Mouse (Mus musculus) large intestine, adult 2 months (tissue): ENCODE measurements at regions not wholly inside any gene's neighbourhood (a gene's known extent, or its start where the extent isn't known, plus 50 kb on each side); places are given as distances from the start of the nearest gene placed in this dataset.

Experiments used
- DNase-seq: peaks from one replicate; pipeline ENCODE4 v3.0.0-alpha.2; 2012; ENCODE audit warnings: low read depth, low spot score
- WGBS: fragments of 180-500 bp; shearing (Covaris S2); methylation state at CpG from one replicate; pipeline ENCODE4 v1.1.7; 2018; 5-methylcytosine and 5-hydroxymethylcytosine counted together

- DNase-seq = no peak
Observed at GRCm38 (mm10) chr10:24433737-24434367, 161.4 kb upstream of the Ccn2 start.

DNA sequence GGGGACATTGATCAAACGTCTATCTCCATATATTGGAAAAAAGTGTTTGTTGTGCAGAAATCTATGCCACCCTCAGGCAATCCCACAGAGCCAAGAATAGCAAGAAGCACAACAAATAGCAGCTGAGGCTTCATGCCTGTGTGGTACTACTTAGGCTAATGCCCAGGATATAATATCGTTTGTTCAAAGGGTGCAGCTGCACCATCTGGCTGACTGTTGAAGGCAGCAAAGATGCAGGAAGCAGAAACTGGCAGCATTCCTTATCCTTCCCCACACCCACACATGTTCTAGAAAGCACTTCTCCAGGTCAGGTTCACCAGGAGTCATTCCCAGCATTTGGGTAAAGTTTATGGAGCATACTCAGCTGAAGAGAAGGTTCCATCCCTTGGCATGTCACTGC is 158.1 kb upstream of the Ccn2 start:
- 51% methylated on average over 2 of the region's 2 CpGs for WGBS
- no peak for DNase-seq

GRCm38 (mm10) chr10:24444572-24444971 is 150.7 kb upstream of the Ccn2 start:
- WGBS = 64% methylated on average over 1 of the region's 1 CpGs
- no peak for DNase-seq

DNA sequence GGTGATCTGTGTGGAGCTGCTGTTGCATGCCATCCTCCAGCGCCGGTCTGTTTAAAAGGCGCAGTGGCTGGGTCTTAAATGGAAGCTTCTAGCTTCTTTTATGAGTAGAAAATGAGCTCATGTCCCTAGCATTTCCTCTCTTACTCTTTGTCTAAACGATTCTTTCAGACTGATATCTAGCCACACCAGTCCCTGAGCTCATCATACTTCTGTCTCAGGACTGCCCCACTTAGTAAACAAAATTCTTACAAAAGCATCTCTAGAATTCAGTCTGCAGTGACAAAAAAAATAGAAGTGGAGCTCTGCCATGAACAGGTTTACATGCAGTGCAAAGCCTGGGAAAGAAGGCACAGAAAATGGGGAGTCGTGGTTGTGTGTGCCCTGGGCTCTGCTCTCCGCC is 150.2 kb upstream of the Ccn2 start:
- 71% methylated on average over 6 of the region's 6 CpGs for WGBS
- no peak for DNase-seq

DNA sequence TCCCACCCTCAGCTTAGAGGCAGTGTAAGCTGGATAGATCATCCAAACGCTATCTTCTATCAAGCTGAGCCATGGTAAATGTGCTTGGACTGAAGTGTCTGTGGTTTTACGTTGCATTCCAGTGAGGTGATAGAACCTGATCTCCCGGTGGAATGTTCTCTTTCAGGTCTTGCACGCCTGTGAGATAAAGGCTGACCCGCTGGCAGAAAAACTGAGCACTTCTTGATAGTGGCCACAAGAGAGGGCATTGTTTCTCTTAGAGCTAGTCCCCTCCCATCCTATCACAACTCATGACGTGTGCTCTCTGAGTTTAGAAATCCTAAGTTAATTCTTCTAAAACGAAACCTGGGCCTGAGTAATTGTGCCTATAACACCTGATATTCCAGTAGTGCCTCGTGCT is 149.1 kb upstream of the Ccn2 start:
- DNase-seq = no peak
- WGBS = 42% methylated on average over 8 of the region's 8 CpGs

- no peak for DNase-seq
- 19% methylated on average over 6 of the region's 6 CpGs for WGBS
Observed at GRCm38 (mm10) chr10:24447135-24447534, 148.1 kb upstream of the Ccn2 start.

DNA sequence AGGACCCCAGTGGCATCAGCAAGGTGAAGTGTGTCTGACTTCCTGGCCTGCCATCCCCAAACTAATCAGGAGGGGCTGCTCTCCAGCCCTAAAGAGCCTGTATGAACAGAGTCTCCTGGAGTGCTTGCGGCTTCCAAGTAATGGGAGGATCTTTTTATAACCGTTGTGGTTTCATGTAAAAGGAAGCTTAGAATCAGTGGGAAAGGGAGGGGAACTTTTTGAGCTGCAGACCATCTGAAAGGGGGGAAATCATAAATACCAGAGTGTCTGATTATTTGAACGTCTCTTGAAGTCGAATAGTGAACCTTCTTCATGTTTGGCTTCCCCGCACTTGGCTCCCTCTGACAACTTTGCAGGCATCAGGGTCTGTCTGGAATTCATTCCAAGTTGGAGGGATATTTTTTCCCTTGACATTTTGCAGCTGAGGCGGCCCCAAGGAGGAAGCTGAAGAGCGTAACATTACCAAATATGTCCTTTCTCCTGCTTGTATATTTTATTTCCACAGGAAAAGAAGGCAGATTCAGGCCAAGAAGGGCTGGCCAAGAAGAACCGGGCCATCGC is 147.2 kb upstream of the Ccn2 start:
- WGBS = 49% methylated on average over 9 of the region's 9 CpGs
- no peak for DNase-seq

GRCm38 (mm10) chr10:24453507-24453906 is 141.7 kb upstream of the Ccn2 start:
- DNase-seq = no peak
- WGBS = 65% methylated on average over 4 of the region's 4 CpGs

GRCm38 (mm10) chr10:24458667-24459066 is 136.6 kb upstream of the Ccn2 start:
- DNase-seq = no peak
- WGBS = 47% methylated on average over 2 of the region's 2 CpGs

DNA sequence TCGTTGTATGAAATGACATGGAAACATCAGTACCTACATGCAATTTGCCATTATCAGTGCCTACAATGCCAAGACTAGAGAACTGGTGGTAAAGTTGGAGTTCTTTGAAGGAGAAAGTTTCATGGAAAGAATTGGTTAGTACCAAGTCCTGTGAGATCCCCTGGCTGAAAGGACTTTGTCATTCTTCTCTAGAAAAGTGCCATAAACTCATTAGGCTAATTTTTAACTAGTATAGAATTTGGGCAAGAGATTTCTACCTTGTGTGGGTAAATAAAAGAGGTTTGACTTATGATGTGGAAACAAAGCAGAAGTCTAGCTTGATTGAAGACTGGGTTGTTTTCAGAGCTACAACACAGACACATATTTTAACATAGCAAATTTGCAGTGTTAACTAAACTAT is 131.4 kb upstream of the Ccn2 start:
- WGBS = 54% methylated on average over 1 of the region's 1 CpGs

GRCm38 (mm10) chr10:24464377-24464776 is 130.9 kb upstream of the Ccn2 start:
- WGBS = 74% methylated on average over 3 of the region's 3 CpGs
- no peak for DNase-seq

More for the DNA sequence above, 131.4 kb upstream of the Ccn2 start:
- DNase-seq = no peak

DNA sequence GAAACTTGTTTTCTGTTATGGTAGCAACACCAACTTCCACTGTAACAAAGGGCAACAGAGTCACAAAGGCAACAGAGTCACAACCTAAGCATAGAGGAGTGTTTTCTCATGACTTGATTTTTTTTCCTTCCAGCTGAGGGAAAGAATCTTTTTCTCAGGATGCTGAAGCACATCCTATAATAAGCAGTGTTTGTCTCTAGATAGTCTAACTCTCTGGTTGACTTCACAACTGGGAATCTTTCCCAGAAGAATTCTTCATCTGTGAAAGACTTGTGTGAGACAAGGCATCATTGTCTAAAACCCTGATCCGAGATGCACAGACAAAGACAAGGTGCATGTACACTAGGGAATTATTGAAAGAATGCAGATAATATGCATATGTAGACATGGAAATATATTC is 125.5 kb upstream of the Ccn2 start:
- WGBS = 75% methylated on average over 1 of the region's 1 CpGs
- no peak for DNase-seq

DNA sequence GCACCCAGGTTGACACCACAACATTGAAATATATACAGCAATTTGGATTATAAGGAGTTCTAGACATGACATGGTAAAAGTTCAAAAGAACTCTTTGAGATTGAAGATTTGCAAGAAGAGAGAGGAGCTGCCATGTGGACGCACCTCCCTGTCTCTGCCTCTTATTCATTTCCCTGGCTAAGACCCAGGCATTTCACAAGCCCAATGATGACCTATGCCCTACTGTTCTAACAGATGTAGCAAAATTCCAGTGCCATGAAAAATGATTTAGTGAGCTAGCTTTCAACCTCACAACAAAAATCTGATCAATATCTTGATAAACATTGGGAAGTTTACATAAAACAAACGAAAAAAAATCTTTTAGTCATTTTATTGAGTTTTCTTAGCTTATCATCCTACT is 123.7 kb upstream of the Ccn2 start:
- WGBS = 55% methylated on average over 2 of the region's 2 CpGs
- DNase-seq = no peak

GRCm38 (mm10) chr10:24476288-24476687 is 119.0 kb upstream of the Ccn2 start:
- no peak for DNase-seq

DNA sequence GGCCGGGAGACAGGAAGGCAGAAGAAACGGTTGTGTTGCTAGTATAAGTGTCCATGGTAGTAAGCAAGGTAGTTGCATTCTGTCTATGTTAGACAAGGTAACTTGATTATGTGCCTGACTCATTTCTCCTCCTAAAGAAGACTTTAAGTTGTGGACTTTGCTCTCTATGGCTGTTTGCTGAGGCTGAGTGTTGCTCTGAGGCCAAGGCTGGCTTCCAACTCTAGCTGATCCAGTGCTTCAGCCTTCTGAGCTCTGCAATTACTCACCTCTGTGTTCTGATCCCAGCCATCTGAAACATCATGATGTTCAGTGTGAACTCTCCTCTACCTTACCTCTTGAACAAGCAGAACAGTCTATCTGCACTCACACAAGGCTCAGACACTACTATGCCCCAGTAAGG is 116.7 kb upstream of the Ccn2 start:
- DNase-seq = peak; percentile 14
- 61% methylated on average over 2 of the region's 2 CpGs for WGBS

DNA sequence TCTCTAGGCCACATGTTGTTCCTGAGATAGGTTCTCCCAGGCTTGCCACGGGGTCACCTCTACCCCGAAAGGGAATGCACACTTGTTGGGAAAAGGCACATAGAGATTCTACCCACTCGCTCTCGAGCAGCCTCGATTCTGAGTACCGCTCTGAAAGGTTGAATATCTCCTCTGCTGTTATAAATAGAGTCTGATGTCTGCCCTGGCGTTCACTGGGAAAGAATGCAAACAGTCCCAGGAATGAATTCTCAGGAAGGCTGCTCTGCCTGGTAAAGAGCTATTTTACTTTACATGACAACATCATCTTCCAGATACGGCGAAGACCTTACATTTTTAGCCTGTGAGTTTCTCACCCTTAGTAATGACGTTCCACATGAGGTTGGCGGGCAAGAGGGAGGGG is 116.1 kb upstream of the Ccn2 start:
- DNase-seq = no peak
- WGBS = 72% methylated on average over 11 of the region's 11 CpGs

- DNase-seq = no peak
- whole genome bisulfite sequencing = 85% methylated on average over 9 of the region's 9 CpGs
Observed at GRCm38 (mm10) chr10:24481926-24482612, 113.2 kb upstream of the Ccn2 start.

GRCm38 (mm10) chr10:24483053-24483452 is 112.2 kb upstream of the Ccn2 start:
- WGBS = 94% methylated on average over 3 of the region's 3 CpGs
- DNase-seq = no peak

DNA sequence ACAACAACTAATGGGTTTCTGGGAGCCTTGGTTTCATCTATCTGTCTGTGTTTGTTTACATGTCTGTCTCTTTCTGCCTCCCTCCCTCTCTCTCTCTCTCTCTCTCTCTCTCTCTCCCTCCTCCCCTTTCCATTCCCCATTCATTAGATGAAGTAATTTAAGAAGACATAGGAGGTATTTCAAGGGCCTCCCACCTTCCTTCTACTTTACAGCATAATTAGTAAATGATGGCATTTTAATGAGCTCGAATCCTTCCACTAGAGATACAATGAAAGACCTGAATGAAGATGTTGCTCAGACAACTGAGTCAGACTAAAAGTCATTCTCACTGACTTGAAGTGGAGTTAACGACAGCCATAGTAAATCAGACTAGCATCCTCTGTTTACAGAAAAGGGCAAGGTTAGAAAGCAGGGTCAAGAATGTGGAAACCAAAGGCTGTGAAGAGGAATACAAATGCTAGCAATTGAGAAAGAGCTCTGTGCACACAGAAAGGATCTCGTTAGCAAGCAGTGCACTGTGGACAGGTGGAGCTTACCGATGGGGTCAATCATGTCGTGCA is 111.1 kb upstream of the Ccn2 start:
- DNase-seq = no peak
- WGBS = 29% methylated on average over 5 of the region's 5 CpGs

- DNase-seq = no peak
- 72% methylated on average over 5 of the region's 5 CpGs for WGBS
Observed at GRCm38 (mm10) chr10:24485461-24485860, 109.8 kb upstream of the Ccn2 start.

GRCm38 (mm10) chr10:24486224-24486623 is 109.0 kb upstream of the Ccn2 start:
- 32% methylated on average over 1 of the region's 1 CpGs for WGBS
- DNase-seq = no peak
